22 mouse cellular contexts compared by ENCODE assay signal in genomic region chrX:140907360-140907759, GRCm38 (mm10). TPM values are rescaled to one million over a fixed set of nuclear protein-coding genes. Genes with fewer than 3 reads are reported as not detected.
"Had no signal": no experiment of that assay in that cellular context is flagged by ENCODE, and none has a peak within 500 bp of the region (broad histone marks: within the 10 kb centered on the region; RNA-seq: fewer than 3 reads in every experiment).

Gene Vsig1 (plus strand): TSS chrX:140907608.

- H3K4me1 ChIP-seq: liver, embryonic 15.5 days; lung, embryonic 15.5 days; midbrain, embryonic 12.5 days; midbrain, embryonic 15.5 days; neural tube, embryonic 12.5 days; neural tube, embryonic 15.5 days had no signal

- H3K9ac ChIP-seq: liver, embryonic 15.5 days; lung, embryonic 15.5 days; midbrain, embryonic 12.5 days; midbrain, embryonic 15.5 days; neural tube, embryonic 12.5 days; neural tube, embryonic 15.5 days had no signal

- H3K27me3 ChIP-seq: liver, embryonic 15.5 days; neural tube, embryonic 12.5 days had no signal

- H3K4me3 ChIP-seq: left cerebral cortex, adult 2 months; liver, embryonic 15.5 days; lung, embryonic 15.5 days; midbrain, embryonic 12.5 days; midbrain, embryonic 15.5 days; neural tube, embryonic 12.5 days; neural tube, embryonic 15.5 days had no signal

- H3K36me3 ChIP-seq: liver, embryonic 15.5 days; lung, embryonic 15.5 days; midbrain, embryonic 12.5 days; midbrain, embryonic 15.5 days; neural tube, embryonic 12.5 days; neural tube, embryonic 15.5 days had no signal

- H3K4me2 ChIP-seq: liver, embryonic 11.5 days; liver, embryonic 15.5 days; lung, embryonic 15.5 days; midbrain, embryonic 12.5 days; midbrain, embryonic 15.5 days; neural tube, embryonic 12.5 days; neural tube, embryonic 15.5 days had no signal

- ATAC-seq: inflammation-experienced regulatory T-cells, adult 6 months; intestine, embryonic 16.5 days; midbrain, embryonic 15.5 days had no signal

- DNase-seq: kidney, adult 18-20 months; kidney, postnatal 36 days; layer of hippocampus, postnatal 36 days; lung, adult 18-20 months; lung, postnatal 14 days; right cerebral cortex, adult 18-20 months; right cerebral cortex, postnatal 14 days; right cerebral cortex, postnatal 4 days; thymus, postnatal 4 days had no signal

- H3K9me3 ChIP-seq: liver, embryonic 15.5 days; lung, embryonic 15.5 days; midbrain, embryonic 12.5 days; midbrain, embryonic 15.5 days; neural tube, embryonic 12.5 days; neural tube, embryonic 15.5 days had no signal

- H3K27ac ChIP-seq: kidney, postnatal 0 days; left cerebral cortex, adult 2 months; liver, embryonic 15.5 days; lung, embryonic 15.5 days; macrophage; midbrain, embryonic 12.5 days; midbrain, embryonic 15.5 days; neural tube, embryonic 12.5 days; neural tube, embryonic 15.5 days had no signal

RNA-seq across cellular contexts. Expression of gene Vsig1, which starts in this region (rescaled TPM):
- polyA plus RNA-seq: inflammation-experienced regulatory T-cells, adult 6 months; limb, embryonic 14.5 days; liver, embryonic 15.5 days; macrophage; midbrain, embryonic 12.5 days; neural tube, embryonic 12.5 days; neural tube, embryonic 15.5 days had no signal
